Mouse (Mus musculus): ENCODE results near the gene Nuak1. TPM values are rescaled to one million over a fixed set of nuclear protein-coding genes. Genes with fewer than 3 reads are reported as not detected.
A peak's percentile ranks its signal among the peaks of the same experiment; 100 is the strongest.
"Not testable (repeated sequence)": the region's sequence is repeated elsewhere in the genome, so short reads cannot be mapped to it uniquely, and the experiment has no call there.

Nuak1 gene
- 10 to 100 TPM; 23.9 to 43.8 (median 34.0) TPM for total RNA-seq (2022)

- peak; percentile 83 for DNase-seq (ENCODE audit: low spot score)
Observed at GRCm38 (mm10) chr10:84440541-84441433, at the start of gene Nuak1. Gene Nuak1, minus strand, starts transcription at chr10:84440597.

GRCm38 (mm10) chr10:84490115-84490514 lies 49.7 kb upstream of the Nuak1 start:
- DNase-seq (ENCODE audit: low spot score): no peak

GRCm38 (mm10) chr10:84488315-84488714 lies 47.9 kb upstream of the Nuak1 start:
- DNase-seq (ENCODE audit: low spot score): peak; percentile 24

GRCm38 (mm10) chr10:84484661-84485060 lies 44.3 kb upstream of the Nuak1 start:
- no peak for DNase-seq (ENCODE audit: low spot score)

- no peak for DNase-seq (ENCODE audit: low spot score)
Observed at GRCm38 (mm10) chr10:84483553-84483952, 43.2 kb upstream of the Nuak1 start.

GRCm38 (mm10) chr10:84483069-84483468 lies 42.7 kb upstream of the Nuak1 start:
- no peak for DNase-seq (ENCODE audit: low spot score)

- DNase-seq (ENCODE audit: low spot score): not testable (repeated sequence)
Observed at GRCm38 (mm10) chr10:84482418-84482817, 42.0 kb upstream of the Nuak1 start.

- DNase-seq (ENCODE audit: low spot score): no peak
Observed at GRCm38 (mm10) chr10:84481327-84481671, 40.9 kb upstream of the Nuak1 start.

GRCm38 (mm10) chr10:84480667-84481326 lies 40.4 kb upstream of the Nuak1 start:
- DNase-seq (ENCODE audit: low spot score): peak; percentile 25

GRCm38 (mm10) chr10:84480146-84480545 lies 39.7 kb upstream of the Nuak1 start:
- DNase-seq (ENCODE audit: low spot score): no peak

- DNase-seq (ENCODE audit: low spot score): no peak
Observed at GRCm38 (mm10) chr10:84477613-84478076, 37.2 kb upstream of the Nuak1 start.

GRCm38 (mm10) chr10:84477045-84477612 lies 36.7 kb upstream of the Nuak1 start:
- DNase-seq (ENCODE audit: low spot score): no peak

- DNase-seq (ENCODE audit: low spot score): no peak
Observed at GRCm38 (mm10) chr10:84467555-84468164, 27.3 kb upstream of the Nuak1 start.

- DNase-seq (ENCODE audit: low spot score): no peak
Observed at GRCm38 (mm10) chr10:84465511-84465910, 25.1 kb upstream of the Nuak1 start.

- DNase-seq (ENCODE audit: low spot score): no peak
Observed at GRCm38 (mm10) chr10:84460420-84461101, 20.2 kb upstream of the Nuak1 start.

- no peak for DNase-seq (ENCODE audit: low spot score)
Observed at GRCm38 (mm10) chr10:84458094-84458493, 17.7 kb upstream of the Nuak1 start.

GRCm38 (mm10) chr10:84457539-84457938 lies 17.1 kb upstream of the Nuak1 start:
- DNase-seq (ENCODE audit: low spot score): no peak

- no peak for DNase-seq (ENCODE audit: low spot score)
Observed at GRCm38 (mm10) chr10:84456632-84457320, 16.4 kb upstream of the Nuak1 start.

GRCm38 (mm10) chr10:84451883-84452282 lies 11.5 kb upstream of the Nuak1 start:
- no peak for DNase-seq (ENCODE audit: low spot score)

GRCm38 (mm10) chr10:84450654-84451053 lies 10.3 kb upstream of the Nuak1 start:
- DNase-seq (ENCODE audit: low spot score): peak; percentile 84

GRCm38 (mm10) chr10:84449733-84450132 lies 9.3 kb upstream of the Nuak1 start:
- DNase-seq (ENCODE audit: low spot score): no peak

Measured in heart, adult 8-10 months (tissue).